Mouse (Mus musculus) intestine, embryonic 15.5 days (tissue): ENCODE measurements at regions not wholly inside any gene's neighbourhood (a gene's known extent, or its start where the extent isn't known, plus 50 kb on each side); places are given as distances from the start of the nearest gene placed in this dataset.
A peak's percentile ranks its signal among the peaks of the same experiment; 100 is the strongest.

Source experiments
- ATAC-seq: fragments of 200-750 bp; cut with Nextera tagmentation; 2 replicates; pipeline ENCODE4 v1.8.0; 2017; ENCODE audit warnings: moderate TSS enrichment, moderate library complexity
- H3K27ac ChIP-seq: fragments of 300-500 bp; sonication (generic); 2 replicates; pipeline ENCODE4 v1.5.1; 2015; ENCODE audit warnings: mild to moderate bottlenecking, inconsistent platforms
- H3K27me3 ChIP-seq: fragments of 300-500 bp; sonication (generic); replicated peaks from 2 replicates; pipeline ENCODE4 v1.6.1; 2015; ENCODE audit warnings: inconsistent platforms
- H3K36me3 ChIP-seq: fragments of 300-500 bp; sonication (generic); 2 replicates; pipeline ENCODE4 v1.6.1; 2015; ENCODE audit warnings: inconsistent platforms
- H3K4me1 ChIP-seq: fragments of 300-500 bp; sonication (generic); replicated peaks from 2 replicates; pipeline ENCODE4 v1.6.1; 2015; ENCODE audit warnings: inconsistent platforms
- H3K4me2 ChIP-seq: fragments of 300-500 bp; sonication (generic); replicated peaks from 2 replicates; pipeline ENCODE4 v1.6.1; 2015; ENCODE audit warnings: mild to moderate bottlenecking, inconsistent platforms
- H3K4me3 ChIP-seq: fragments of 300-500 bp; sonication (generic); replicated peaks from 2 replicates; pipeline ENCODE4 v1.5.1; 2015; ENCODE audit warnings: inconsistent platforms
- H3K9ac ChIP-seq: fragments of 300-500 bp; sonication (generic); 2 replicates; pipeline ENCODE4 v1.6.1; 2015; ENCODE audit warnings: inconsistent platforms
- H3K9me3 ChIP-seq: fragments of 300-500 bp; sonication (generic); 2 replicates; pipeline ENCODE4 v1.6.1; 2016; ENCODE audit warnings: inconsistent platforms
- WGBS: fragments of 180-500 bp; shearing (Covaris S2); methylation state at CpG from one replicate; pipeline ENCODE4 v1.1.7; 2015; 5-methylcytosine and 5-hydroxymethylcytosine counted together

- H3K27me3 ChIP-seq, result no peaks in the 10 kb centered on the region
- no peak overlapping the region for H3K4me2 ChIP-seq
- no peak overlapping the region for H3K9ac ChIP-seq
- peak; percentile 99 for ATAC-seq
- H3K4me1 ChIP-seq, result no peaks in the 10 kb centered on the region
- no peak overlapping the region for H3K27ac ChIP-seq
- WGBS, result 51% methylated on average over 1 of the region's 1 CpGs
- no peaks in the 10 kb centered on the region for H3K36me3 ChIP-seq
- no peaks in the 10 kb centered on the region for H3K9me3 ChIP-seq
- no peak overlapping the region for H3K4me3 ChIP-seq
Measured at GRCm38 (mm10) chrX:121661913-121662312, 735.3 kb downstream of the Nap1l3 start.

GRCm38 (mm10) chrX:121654582-121654981 lies 742.6 kb downstream of the Nap1l3 start:
- Histone ChIP-seq H3K27me3 (no peaks in the 10 kb centered on the region), H3K4me1 (no peaks in the 10 kb centered on the region), H3K4me3 (no peak overlapping the region), H3K4me2 (no peak overlapping the region), H3K9me3 (no peaks in the 10 kb centered on the region), H3K36me3 (no peaks in the 10 kb centered on the region), H3K27ac (no peak overlapping the region), H3K9ac (no peak overlapping the region)
- 55% methylated on average over 2 of the region's 2 CpGs for WGBS
- no peak for ATAC-seq

- Histone ChIP-seq H3K27me3 (no peaks in the 10 kb centered on the region), H3K9ac (no peak overlapping the region), H3K4me2 (no peak overlapping the region), H3K9me3 (no peaks in the 10 kb centered on the region), H3K4me3 (no peak overlapping the region), H3K4me1 (no peaks in the 10 kb centered on the region), H3K27ac (no peak overlapping the region), H3K36me3 (no peaks in the 10 kb centered on the region)
- 84% methylated on average over 5 of the region's 5 CpGs for WGBS
- no peak for ATAC-seq
Measured at GRCm38 (mm10) chrX:121645548-121645947, 751.7 kb downstream of the Nap1l3 start.

- Histone ChIP-seq H3K36me3 (no peaks in the 10 kb centered on the region), H3K27me3 (no peaks in the 10 kb centered on the region), H3K4me1 (no peaks in the 10 kb centered on the region), H3K4me2 (no peak overlapping the region), H3K27ac (no peak overlapping the region), H3K4me3 (no peak overlapping the region), H3K9me3 (no peaks in the 10 kb centered on the region), H3K9ac (no peak overlapping the region)
- no peak for ATAC-seq
- 87% methylated on average over 2 of the region's 2 CpGs for WGBS
Measured at GRCm38 (mm10) chrX:121637180-121637579, 760.0 kb downstream of the Nap1l3 start.

- H3K4me2 ChIP-seq, result no peak overlapping the region
- no peak for ATAC-seq
Measured at GRCm38 (mm10) chrX:121612061-121612460, 785.1 kb downstream of the Nap1l3 start.

GRCm38 (mm10) chrX:121592864-121593263 lies 804.3 kb downstream of the Nap1l3 start:
- Histone ChIP-seq H3K4me3 (no peak overlapping the region), H3K4me2 (no peak overlapping the region), H3K9me3 (no peaks in the 10 kb centered on the region), H3K9ac (no peak overlapping the region), H3K36me3 (no peaks in the 10 kb centered on the region), H3K27ac (no peak overlapping the region), H3K27me3 (no peaks in the 10 kb centered on the region), H3K4me1 (no peaks in the 10 kb centered on the region)
- no peak for ATAC-seq

More at GRCm38 (mm10) chrX:121612061-121612460, 785.1 kb downstream of the Nap1l3 start:
- no peak overlapping the region for H3K9ac ChIP-seq
- H3K27ac ChIP-seq, result no peak overlapping the region
- H3K27me3 ChIP-seq, result no peaks in the 10 kb centered on the region
- H3K36me3 ChIP-seq, result no peaks in the 10 kb centered on the region
- H3K4me3 ChIP-seq, result no peak overlapping the region
- no peaks in the 10 kb centered on the region for H3K9me3 ChIP-seq
- no peaks in the 10 kb centered on the region for H3K4me1 ChIP-seq
- WGBS, result 91% methylated on average over 2 of the region's 2 CpGs
